In genomic region chr11:6111734-6112484, GRCm38 (mm10) we compare ENCODE assay signal across 21 mouse cellular contexts. TPM values are rescaled to one million over a fixed set of nuclear protein-coding genes. Genes with fewer than 3 reads are reported as not detected.
A peak's percentile ranks its signal among the peaks of the same experiment; 100 is the strongest.
DNase-seq lines count a peak whose midpoint lies in the region; ATAC-seq and TF ChIP-seq lines count a peak whose summit lies in the region.
"Had no signal": no experiment of that assay in that cellular context is flagged by ENCODE, and none has a peak within 500 bp of the region (broad histone marks: within the 10 kb centered on the region; RNA-seq: fewer than 3 reads in every experiment).

No protein-coding gene starts in this region.

- WGBS in intestine, postnatal 0 days = 51% methylated on average over 5 of the region's 5 CpGs
- 91% methylated on average over 5 of the region's 5 CpGs for WGBS in stomach, embryonic 16.5 days

- no peaks in the 10 kb centered on the region for H3K9me3 ChIP-seq in intestine, postnatal 0 days (ENCODE audit: control insufficient read depth)
- H3K9me3 ChIP-seq in stomach, embryonic 16.5 days (replicated peaks; ENCODE audit: control insufficient read depth, low read length) = no peaks in the 10 kb centered on the region
- H3K9me3 ChIP-seq: embryonic facial prominence, embryonic 15.5 days; forebrain, embryonic 10.5 days; heart, embryonic 12.5 days; hindbrain, embryonic 10.5 days had no signal

- peak; percentile 13 for DNase-seq in kidney, adult 8-10 months
- no peak for DNase-seq in kidney, postnatal 14 days
- no peak for DNase-seq in layer of hippocampus, adult 2 months (ENCODE audit: low spot score in 2 of 2)
- no peak for DNase-seq in layer of hippocampus, postnatal 10 days (ENCODE audit: low spot score in 2 of 2)
- DNase-seq in left cerebral cortex, postnatal 4 days = no peak
- no peak for DNase-seq in cerebellum, adult 9-10 months
- DNase-seq: adrenal gland, adult 2 months; adrenal gland, postnatal 25 days; cerebellum, adult 2 months; cerebellum, postnatal 14 days; embryo, embryonic 11 days; gastrocnemius, adult 2 months; gastrocnemius, postnatal 25 days had no signal

- H3K27me3 ChIP-seq in intestine, postnatal 0 days (replicated peaks; ENCODE audit: control insufficient read depth, insufficient read depth, low read length) = no peaks in the 10 kb centered on the region
- H3K27me3 ChIP-seq in stomach, embryonic 16.5 days (ENCODE audit: control insufficient read depth, insufficient read depth, low read length) = no peaks in the 10 kb centered on the region
- H3K27me3 ChIP-seq: embryonic facial prominence, embryonic 15.5 days; heart, embryonic 12.5 days had no signal

- H3K4me3 ChIP-seq in layer of hippocampus, adult 2 months = no peak overlapping the region
- H3K4me3 ChIP-seq in intestine, postnatal 0 days (ENCODE audit: low read depth, low read length) = no peak overlapping the region
- H3K4me3 ChIP-seq in stomach, embryonic 16.5 days (replicated peaks; ENCODE audit: low read length) = no peak overlapping the region
- H3K4me3 ChIP-seq: embryonic facial prominence, embryonic 15.5 days; erythroblast, embryonic 14.5 days; forebrain, embryonic 10.5 days; gastrocnemius, adult 2 months; heart, embryonic 12.5 days; hindbrain, embryonic 10.5 days had no signal

- intact Hi-C loops in left cerebral cortex, postnatal 4 days (cut with DNase I) = no loop called here

- peaks cover 28% of the 10 kb centered on the region for H3K36me3 ChIP-seq in intestine, postnatal 0 days (ENCODE audit: control insufficient read depth, insufficient read depth)
- H3K36me3 ChIP-seq in stomach, embryonic 16.5 days (ENCODE audit: control insufficient read depth, insufficient read depth, low read length) = no peaks in the 10 kb centered on the region

- peak overlapping the region; percentile 86 for H3K27ac ChIP-seq in layer of hippocampus, adult 2 months
- H3K27ac ChIP-seq in intestine, postnatal 0 days (ENCODE audit: low read depth, low read length) = peak overlapping the region; percentile 89
- no peak overlapping the region for H3K27ac ChIP-seq in stomach, embryonic 16.5 days (ENCODE audit: low read length)
- H3K27ac ChIP-seq: embryonic facial prominence, embryonic 15.5 days; forebrain, embryonic 10.5 days; gastrocnemius, adult 2 months; hindbrain, embryonic 10.5 days had no signal

- H3K9ac ChIP-seq in intestine, postnatal 0 days (ENCODE audit: low read depth, low read length) = no peak overlapping the region
- H3K9ac ChIP-seq in stomach, embryonic 16.5 days (ENCODE audit: low read length) = no peak overlapping the region
- H3K9ac ChIP-seq: embryonic facial prominence, embryonic 15.5 days; heart, embryonic 12.5 days had no signal

- H3K4me1 ChIP-seq in intestine, postnatal 0 days (replicated peaks; ENCODE audit: control insufficient read depth, insufficient read depth, low read length) = 0 out of 2 replicates have a peak, but pooled peaks cover 7% of the 10 kb centered on the region
- H3K4me1 ChIP-seq in stomach, embryonic 16.5 days (ENCODE audit: control insufficient read depth, insufficient read depth, low read length) = no peaks in the 10 kb centered on the region
- H3K4me1 ChIP-seq: embryonic facial prominence, embryonic 15.5 days; forebrain, embryonic 10.5 days; heart, embryonic 12.5 days; hindbrain, embryonic 10.5 days had no signal

- ATAC-seq in intestine, postnatal 0 days = peak; percentile 100
- peak; percentile 69 for ATAC-seq in stomach, embryonic 16.5 days (ENCODE audit: insufficient read depth, low FRiP score)
- ATAC-seq: forebrain, embryonic 14.5 days had no signal

- H3K4me2 ChIP-seq in intestine, postnatal 0 days (replicated peaks; ENCODE audit: low read depth) = no peak overlapping the region
- no peak overlapping the region for H3K4me2 ChIP-seq in stomach, embryonic 16.5 days (ENCODE audit: low read depth, low read length)
- H3K4me2 ChIP-seq: embryonic facial prominence, embryonic 15.5 days; heart, embryonic 12.5 days had no signal

- no peak for TF ChIP-seq CTCF in layer of hippocampus, adult 2 months (conservative IDR thresholded peaks at IDR 0.05)
- TF ChIP-seq CTCF in intestine, postnatal 0 days (IDR thresholded peaks at IDR 0.05; ENCODE audit: low read depth) = no peak

RNA-seq across cellular contexts. Expression of gene Camk2b, which starts 45.7 kb away (rescaled TPM):
- 1,000 to 10,000 TPM; 1,149 to 1,215 TPM for total RNA-seq in layer of hippocampus, adult 2 months (2021)
- 100 to 1,000 TPM; 808 to 852 TPM for total RNA-seq in layer of hippocampus, postnatal 10 days (2021)
- 11.9 and 12.1 TPM in 2 replicates for polyA plus RNA-seq in intestine, postnatal 0 days (2015; fragmentation: Nextera tagmentation; extraction: Ambion mirVana)
- polyA plus RNA-seq in stomach, embryonic 16.5 days (2015; fragmentation: Nextera tagmentation; extraction: Ambion mirVana) = 4.5 and 6.0 TPM in 2 replicates
- total RNA-seq in left cerebral cortex, postnatal 4 days (2021) = 100 to 1,000 TPM; 593 to 607 TPM
- polyA plus RNA-seq: erythroblast, embryonic 14.5 days had no signal

Comparison
In these comparisons a context has a peak if more than half of its experiments do, and no peak if none do; other contexts are left out.
1. DNase-seq: peak in kidney, adult 8-10 months (2 of 2); none in kidney, postnatal 14 days (single experiment), layer of hippocampus, adult 2 months (0 of 2), layer of hippocampus, postnatal 10 days (0 of 2), left cerebral cortex, postnatal 4 days (single experiment) and cerebellum, adult 9-10 months (single experiment).